Mouse (Mus musculus): ENCODE data around the gene Lcmt1. TPM values are rescaled to one million over a fixed set of nuclear protein-coding genes. Genes with fewer than 3 reads are reported as not detected.

The Lcmt1 gene
- polyA plus RNA-seq, 1 experiment from 2014 or later: 62.0 TPM

DNA sequence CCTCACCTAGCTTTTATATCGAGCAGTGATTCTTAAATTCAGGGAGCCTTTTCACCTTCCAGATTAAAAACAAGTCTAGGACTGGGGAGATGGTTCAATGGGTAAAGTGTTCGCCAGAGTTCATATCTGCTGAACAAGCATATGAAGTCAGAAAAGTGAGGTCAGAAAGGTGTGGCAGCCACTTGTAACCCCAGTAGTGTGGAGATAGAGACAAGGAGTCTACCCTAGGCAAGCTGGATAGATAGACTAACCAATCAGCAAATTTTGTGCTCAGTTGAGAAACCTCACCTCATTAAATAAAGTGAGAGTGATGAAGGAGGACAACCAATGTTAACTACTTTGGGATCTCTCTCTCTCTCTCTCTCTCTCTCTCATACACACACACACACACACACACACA is 80.9 kb downstream of the Lcmt1 start:
- no peak overlapping the region for H3K4me2 ChIP-seq
- no peak overlapping the region for H3K27ac ChIP-seq
- no peak overlapping the region for H3K9ac ChIP-seq
- H3K9me3 ChIP-seq: no peaks in the 10 kb centered on the region
- WGBS: 89% methylated on average over 2 of the region's 2 CpGs
- H3K4me3 ChIP-seq (replicated peaks): no peak overlapping the region
- H3K27me3 ChIP-seq: no peaks in the 10 kb centered on the region
- no peaks in the 10 kb centered on the region for H3K36me3 ChIP-seq (replicated peaks)
- ATAC-seq (ENCODE audit: low FRiP score): no peak
- H3K4me1 ChIP-seq: no peaks in the 10 kb centered on the region; the same call in 1 of the 2 replicates

DNA sequence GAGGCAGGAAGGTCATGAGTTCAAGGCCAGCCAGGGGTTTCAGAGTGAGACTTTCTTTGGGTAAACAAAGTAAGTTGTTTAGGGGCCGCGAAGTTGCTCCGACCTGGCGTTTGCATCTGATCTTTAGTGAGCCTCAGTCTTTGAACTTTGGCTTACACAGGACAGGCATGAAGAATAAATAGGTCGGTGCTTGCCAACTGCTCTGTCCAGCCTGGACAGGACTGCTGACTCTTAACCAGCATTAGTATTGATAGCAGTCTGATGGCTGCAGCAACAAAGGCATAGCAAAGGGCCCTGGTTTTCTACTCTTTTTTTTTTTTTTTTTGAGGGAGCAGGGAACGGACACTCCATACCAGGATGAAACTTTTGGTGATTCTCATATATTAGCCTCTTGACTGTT is 83.0 kb downstream of the Lcmt1 start:
- Histone ChIP-seq H3K4me1 (no peaks in the 10 kb centered on the region; the same call in 1 of the 2 replicates), H3K27ac (no peak overlapping the region), H3K9me3 (no peaks in the 10 kb centered on the region), H3K27me3 (no peaks in the 10 kb centered on the region), H3K9ac (no peak overlapping the region), H3K4me3 (replicated peaks) (no peak overlapping the region), H3K4me2 (no peak overlapping the region), H3K36me3 (replicated peaks) (no peaks in the 10 kb centered on the region)
- 87% methylated on average over 6 of the region's 6 CpGs for WGBS
- ATAC-seq (ENCODE audit: low FRiP score): no peak

DNA sequence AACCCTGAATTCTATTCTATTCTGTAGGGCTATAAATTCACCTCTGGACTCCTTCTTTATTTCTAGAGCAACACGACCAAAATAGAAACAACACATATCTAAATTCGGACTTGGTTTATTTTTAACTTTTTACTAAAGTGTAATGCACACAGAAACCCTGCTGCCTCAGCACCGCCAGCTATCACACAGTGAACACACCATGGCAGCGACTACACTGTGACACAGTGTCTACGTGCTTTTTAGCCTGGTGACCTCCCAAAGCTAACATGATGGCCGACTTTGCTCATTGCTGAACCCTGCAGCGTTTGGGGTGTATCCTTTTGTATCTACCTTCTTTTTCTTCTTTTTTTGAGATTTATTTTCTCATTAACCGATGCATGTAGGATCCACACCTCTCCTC is 83.5 kb downstream of the Lcmt1 start:
- no peaks in the 10 kb centered on the region; the same call in 1 of the 2 replicates for H3K4me1 ChIP-seq
- no peaks in the 10 kb centered on the region for H3K27me3 ChIP-seq
- no peak overlapping the region for H3K4me3 ChIP-seq (replicated peaks)
- no peak overlapping the region for H3K9ac ChIP-seq
- H3K4me2 ChIP-seq: no peak overlapping the region
- H3K27ac ChIP-seq: no peak overlapping the region
- ATAC-seq (ENCODE audit: low FRiP score): no peak
- WGBS: 89% methylated on average over 8 of the region's 8 CpGs
- H3K9me3 ChIP-seq: no peaks in the 10 kb centered on the region
- H3K36me3 ChIP-seq (replicated peaks): no peaks in the 10 kb centered on the region

DNA sequence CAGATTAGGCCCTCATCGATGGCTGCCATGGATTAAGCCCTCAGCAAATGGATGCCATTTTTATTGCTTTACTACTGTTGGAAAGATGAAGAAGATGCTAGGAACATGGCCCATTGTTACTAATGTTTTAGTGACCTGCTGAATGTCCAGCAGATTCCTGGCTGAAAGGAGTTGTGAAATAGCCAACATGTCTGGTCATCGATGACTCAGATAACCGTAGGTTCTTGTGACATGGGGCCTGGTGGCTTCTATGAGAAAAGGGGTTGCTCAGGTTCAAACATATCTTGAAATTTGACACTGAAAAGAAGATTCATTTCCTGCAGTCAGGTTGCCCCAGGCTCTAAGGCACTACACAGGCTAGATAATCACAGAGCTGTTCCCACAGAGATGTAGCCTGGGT is 85.5 kb downstream of the Lcmt1 start:
- H3K4me2 ChIP-seq: no peak overlapping the region
- H3K9me3 ChIP-seq: no peaks in the 10 kb centered on the region
- no peak overlapping the region for H3K27ac ChIP-seq
- WGBS: 94% methylated on average over 3 of the region's 3 CpGs
- H3K9ac ChIP-seq: no peak overlapping the region
- H3K36me3 ChIP-seq (replicated peaks): no peaks in the 10 kb centered on the region
- H3K4me1 ChIP-seq: no peaks in the 10 kb centered on the region
- H3K27me3 ChIP-seq: no peaks in the 10 kb centered on the region
- no peak for ATAC-seq (ENCODE audit: low FRiP score)
- H3K4me3 ChIP-seq (replicated peaks): no peak overlapping the region

DNA sequence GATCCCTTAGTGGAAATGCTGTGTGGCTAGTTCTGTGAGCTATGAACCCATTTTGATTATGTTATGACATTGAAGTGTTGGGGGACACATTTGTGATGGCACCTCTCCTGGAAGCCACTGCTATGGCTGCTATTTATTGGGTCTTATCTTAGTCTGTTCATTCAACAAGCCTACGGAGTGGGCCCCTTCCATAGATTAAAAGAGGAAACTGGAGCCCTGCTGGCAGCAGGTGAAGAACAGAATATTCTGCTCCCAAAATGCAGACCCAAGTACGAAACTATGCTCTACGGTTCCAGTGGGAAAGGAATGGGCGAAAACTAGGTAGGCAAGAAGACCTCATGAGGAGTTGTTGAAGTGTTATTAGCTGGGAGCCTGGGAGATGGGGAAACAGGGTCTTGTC is 88.7 kb downstream of the Lcmt1 start:
- Histone ChIP-seq H3K36me3 (replicated peaks) (no peaks in the 10 kb centered on the region), H3K9ac (no peak overlapping the region), H3K4me1 (no peaks in the 10 kb centered on the region), H3K27ac (no peak overlapping the region), H3K27me3 (no peaks in the 10 kb centered on the region), H3K9me3 (no peaks in the 10 kb centered on the region), H3K4me3 (replicated peaks) (no peak overlapping the region), H3K4me2 (no peak overlapping the region)
- WGBS: 90% methylated on average over 4 of the region's 4 CpGs
- ATAC-seq (ENCODE audit: low FRiP score): no peak

DNA sequence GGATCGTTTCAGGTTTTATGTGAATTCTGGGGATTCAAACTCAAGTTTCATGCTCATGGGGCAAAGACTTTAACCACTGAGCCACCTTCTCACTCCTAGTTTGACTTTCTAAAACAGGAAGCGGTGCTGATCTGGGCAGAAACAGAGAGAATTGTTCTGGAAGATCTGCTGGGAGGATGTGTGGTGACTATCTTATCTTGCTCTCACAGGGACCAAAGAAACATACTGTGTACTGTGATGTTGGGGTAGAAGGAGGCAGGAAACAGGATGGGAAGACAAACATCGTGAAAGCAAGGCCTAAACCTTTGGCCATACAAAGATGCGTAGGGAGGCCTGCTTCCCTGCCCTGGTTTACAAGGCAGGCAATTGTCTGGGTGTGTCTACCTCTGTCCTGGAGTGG is 89.7 kb downstream of the Lcmt1 start:
- no peak overlapping the region for H3K9ac ChIP-seq
- H3K4me2 ChIP-seq: no peak overlapping the region
- no peaks in the 10 kb centered on the region for H3K27me3 ChIP-seq
- no peaks in the 10 kb centered on the region for H3K36me3 ChIP-seq (replicated peaks)
- no peak overlapping the region for H3K27ac ChIP-seq
- no peaks in the 10 kb centered on the region for H3K9me3 ChIP-seq
- H3K4me3 ChIP-seq (replicated peaks): no peak overlapping the region
- no peak for ATAC-seq (ENCODE audit: low FRiP score)
- WGBS: 90% methylated on average over 4 of the region's 4 CpGs
- H3K4me1 ChIP-seq: no peaks in the 10 kb centered on the region

DNA sequence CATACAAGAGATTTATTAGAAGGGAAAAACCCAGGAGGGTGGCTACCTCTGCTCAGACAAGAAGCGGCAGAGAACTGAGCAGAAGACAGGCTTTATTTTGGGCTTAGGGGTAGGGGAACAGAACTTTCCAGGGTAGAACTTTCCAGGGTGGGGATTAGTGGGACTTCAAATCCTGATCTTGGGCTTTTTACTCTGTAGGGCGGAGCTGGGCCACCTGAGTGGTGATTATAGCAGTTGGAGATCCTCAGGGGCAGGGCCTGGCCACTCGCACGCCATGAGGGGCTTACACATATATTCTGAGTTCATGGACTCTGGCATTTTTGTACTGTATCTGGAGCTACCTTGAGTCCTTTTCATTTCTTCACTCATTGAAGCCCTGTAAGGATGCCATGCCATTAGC is 91.7 kb downstream of the Lcmt1 start:
- no peaks in the 10 kb centered on the region for H3K36me3 ChIP-seq (replicated peaks)
- no peak overlapping the region for H3K9ac ChIP-seq
- ATAC-seq (ENCODE audit: low FRiP score): no peak
- no peak overlapping the region for H3K4me3 ChIP-seq (replicated peaks)
- WGBS: 71% methylated on average over 4 of the region's 4 CpGs
- no peak overlapping the region for H3K4me2 ChIP-seq
- no peaks in the 10 kb centered on the region for H3K27me3 ChIP-seq
- H3K4me1 ChIP-seq: no peaks in the 10 kb centered on the region
- no peaks in the 10 kb centered on the region for H3K9me3 ChIP-seq
- H3K27ac ChIP-seq: no peak overlapping the region

DNA sequence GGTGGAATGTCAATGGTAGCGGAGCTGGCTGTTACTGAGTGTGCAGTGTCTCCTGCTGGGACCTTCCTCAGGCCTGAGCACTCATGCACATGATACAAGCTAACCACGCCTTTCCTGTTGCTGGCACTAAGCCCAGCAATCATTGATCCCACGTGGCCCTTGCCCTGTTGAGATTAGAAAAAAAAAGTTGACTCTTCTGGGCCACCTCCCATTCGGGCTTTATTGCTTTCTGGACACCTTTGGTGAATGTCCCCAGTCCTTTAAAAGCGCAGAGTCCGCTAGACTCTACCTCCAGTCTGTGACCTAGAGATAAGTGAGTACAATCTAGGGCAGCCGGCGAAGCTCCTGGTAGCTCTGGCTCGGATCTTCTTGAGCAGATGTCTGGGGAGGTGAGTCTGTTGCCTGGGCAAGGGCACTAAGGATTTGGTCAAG is 92.5 kb downstream of the Lcmt1 start, which contains the start of gene Aqp8:
Gene Aqp8 (plus strand): TSS at position 222 of the 432 bp plus-strand sequence.
- ATAC-seq (ENCODE audit: low FRiP score): no peak

DNA sequence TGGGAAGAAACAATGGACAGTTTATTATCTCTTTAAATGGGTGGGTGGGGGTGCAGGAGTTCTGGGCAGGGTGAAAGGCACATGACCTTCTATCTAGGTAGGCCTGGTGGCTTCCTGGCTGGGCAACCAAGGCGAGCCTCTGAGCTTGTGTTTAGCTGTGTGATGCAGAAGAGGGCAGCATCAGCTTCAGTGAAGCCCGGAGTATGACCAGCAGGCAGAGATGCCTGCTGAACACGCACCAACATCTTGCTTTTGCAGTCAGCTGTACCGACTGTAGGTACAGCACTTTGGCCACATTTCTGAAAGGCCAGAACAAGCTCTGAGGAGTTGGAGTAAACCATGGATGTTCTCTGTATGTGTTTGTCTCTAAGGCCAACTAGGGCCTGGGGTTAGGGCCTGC is 94.0 kb downstream of the Lcmt1 start:
- Histone ChIP-seq H3K27me3 (no peaks in the 10 kb centered on the region), H3K4me1 (no peaks in the 10 kb centered on the region), H3K4me2 (no peak overlapping the region), H3K9me3 (no peaks in the 10 kb centered on the region), H3K9ac (no peak overlapping the region), H3K27ac (no peak overlapping the region), H3K4me3 (replicated peaks) (no peak overlapping the region), H3K36me3 (replicated peaks) (no peaks in the 10 kb centered on the region)
- WGBS: 82% methylated on average over 4 of the region's 4 CpGs
- ATAC-seq (ENCODE audit: low FRiP score): no peak

More for the DNA sequence above, 92.5 kb downstream of the Lcmt1 start, which contains the start of gene Aqp8:
- Histone ChIP-seq H3K4me2 (no peak within 1 kb of the TSS), H3K27ac (no peak within 1 kb of the TSS), H3K27me3 (no peaks in the 10 kb centered on the region), H3K36me3 (replicated peaks) (no peaks in the 10 kb centered on the region), H3K4me3 (replicated peaks) (no peak within 1 kb of the TSS), H3K4me1 (no peaks in the 10 kb centered on the region), H3K9ac (no peak within 1 kb of the TSS), H3K9me3 (no peaks in the 10 kb centered on the region)
- 80% methylated on average over 9 of the region's 9 CpGs for WGBS

DNA sequence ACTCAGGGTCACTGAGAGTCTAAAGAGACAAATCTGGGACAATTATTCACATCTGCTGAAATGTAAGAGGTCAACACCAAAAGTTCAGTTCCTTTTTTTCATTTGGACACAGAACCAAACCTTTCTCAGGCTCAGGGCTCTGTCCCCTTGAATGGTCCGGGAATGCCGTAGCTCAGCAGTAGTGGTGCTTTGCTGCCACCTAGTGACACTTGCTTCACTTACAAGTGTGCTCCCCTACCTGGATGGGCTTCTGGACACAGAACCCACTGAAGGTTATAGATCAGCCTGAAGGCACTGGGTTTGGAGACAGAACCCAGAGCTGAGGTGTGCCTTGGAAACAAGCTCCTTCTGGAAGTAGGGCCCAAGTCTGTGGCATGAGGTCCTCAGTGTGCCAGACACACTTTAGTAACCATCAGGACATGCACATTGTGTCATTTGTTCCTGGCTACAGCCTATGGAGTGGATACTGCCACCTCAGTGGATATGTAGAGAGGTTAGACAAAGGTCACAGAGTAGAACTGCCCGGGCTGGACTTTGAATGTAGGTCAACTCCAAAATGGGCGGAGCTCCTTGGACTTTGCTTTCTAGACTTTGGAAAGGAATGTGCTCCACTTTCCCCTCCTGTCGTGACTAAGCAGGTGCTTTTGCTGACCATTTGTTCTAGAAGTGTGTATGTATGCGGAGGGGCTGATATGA is 96.3 kb downstream of the Lcmt1 start:
- Histone ChIP-seq H3K9me3 (no peaks in the 10 kb centered on the region), H3K4me3 (replicated peaks) (no peak overlapping the region), H3K4me1 (no peaks in the 10 kb centered on the region), H3K27ac (no peak overlapping the region), H3K9ac (no peak overlapping the region), H3K27me3 (no peaks in the 10 kb centered on the region), H3K4me2 (no peak overlapping the region), H3K36me3 (replicated peaks) (no peaks in the 10 kb centered on the region)
- 39% methylated on average over 6 of the region's 6 CpGs for WGBS
- ATAC-seq (ENCODE audit: low FRiP score): peak; percentile 57

DNA sequence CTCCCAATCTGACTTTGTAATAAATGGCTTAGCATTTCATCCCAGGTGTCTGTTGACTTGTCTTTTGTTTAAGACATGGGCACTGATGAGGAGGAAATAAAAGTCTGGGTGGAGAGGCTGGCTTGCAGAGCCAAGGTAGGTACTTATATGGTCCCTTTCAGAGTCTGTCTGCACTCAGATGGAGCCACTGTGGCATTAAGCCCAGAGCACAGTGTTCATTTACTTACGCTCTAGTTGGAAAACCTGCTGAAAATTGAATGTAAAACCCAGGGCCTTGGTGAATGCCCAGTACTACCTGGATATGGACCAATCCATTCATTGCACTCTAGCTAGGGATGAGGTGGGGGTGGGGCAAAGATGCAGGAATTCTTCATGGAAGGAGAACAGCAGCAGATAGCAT is 98.4 kb downstream of the Lcmt1 start:
- ATAC-seq (ENCODE audit: low FRiP score): no peak

More for the DNA sequence above, 98.4 kb downstream of the Lcmt1 start:
- no peaks in the 10 kb centered on the region for H3K36me3 ChIP-seq (replicated peaks)
- no peak overlapping the region for H3K27ac ChIP-seq
- no peaks in the 10 kb centered on the region for H3K9me3 ChIP-seq
- H3K4me3 ChIP-seq (replicated peaks): no peak overlapping the region
- H3K9ac ChIP-seq: no peak overlapping the region
- no peak overlapping the region for H3K4me2 ChIP-seq
- H3K4me1 ChIP-seq: no peaks in the 10 kb centered on the region
- no peaks in the 10 kb centered on the region for H3K27me3 ChIP-seq
- WGBS: 86% methylated on average over 1 of the region's 1 CpGs

Measured in forebrain, embryonic 12.5 days (tissue).